Mouse (Mus musculus) inflammation-experienced regulatory T-cells, adult 16 weeks (primary cell): ENCODE data around the gene Olfr605. TPM values are rescaled to one million over a fixed set of nuclear protein-coding genes. Genes with fewer than 3 reads are reported as not detected.

ENCODE experiments used
- polyA plus RNA-seq: library from polyadenylated mRNA; unstranded; fragments of 100-300 nt; shearing (Covaris generic); gene quantifications from one replicate; pipeline ENCODE4 v1.2.1, GENCODE M21; 2017

Gene Olfr605
- not detected for polyA plus RNA-seq

DNA sequence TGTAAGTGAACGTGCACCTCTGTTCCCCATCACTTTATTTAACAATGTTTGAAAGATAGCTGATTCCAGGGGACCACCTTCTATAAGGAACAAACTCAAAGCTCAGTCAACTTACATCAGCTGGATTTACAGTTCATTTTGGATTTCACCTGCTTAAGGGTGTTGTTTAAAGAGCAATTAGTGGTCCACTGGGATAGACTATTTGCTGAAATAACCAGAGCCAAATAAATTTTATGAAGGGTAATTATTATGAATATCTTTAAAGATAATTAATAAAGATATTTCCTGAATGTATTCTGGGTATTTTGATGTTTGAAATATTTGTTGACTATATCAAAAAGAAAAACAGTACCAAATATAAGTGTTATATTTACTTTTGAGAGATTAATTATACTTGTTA, at the start of gene Olfr605:
TSS of gene Olfr605 (minus strand) at position 101 of the 400 bp plus-strand sequence.

DNA sequence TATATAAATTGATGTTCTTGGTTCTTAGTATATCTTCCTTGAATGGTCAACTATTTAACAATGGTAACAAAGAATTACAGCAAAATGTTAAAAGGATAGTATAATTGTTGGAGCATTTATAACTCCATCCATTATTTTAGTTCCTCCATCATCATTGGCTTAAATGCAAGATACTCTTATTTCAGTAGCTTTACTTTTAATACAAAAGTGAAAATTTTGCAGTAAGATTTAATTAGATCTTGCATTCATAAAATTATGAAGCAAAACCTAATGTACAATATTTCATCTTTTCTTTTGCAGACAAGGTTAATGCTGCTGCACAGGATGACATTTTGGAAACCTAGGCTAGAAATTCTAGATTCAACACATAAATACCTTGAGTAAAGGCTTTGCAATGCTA, 24.3 kb upstream of the Olfr605 start, which contains the start of gene Olfr608:
TSS of gene Olfr608 (plus strand) at position 301 of the 400 bp plus-strand sequence.

DNA sequence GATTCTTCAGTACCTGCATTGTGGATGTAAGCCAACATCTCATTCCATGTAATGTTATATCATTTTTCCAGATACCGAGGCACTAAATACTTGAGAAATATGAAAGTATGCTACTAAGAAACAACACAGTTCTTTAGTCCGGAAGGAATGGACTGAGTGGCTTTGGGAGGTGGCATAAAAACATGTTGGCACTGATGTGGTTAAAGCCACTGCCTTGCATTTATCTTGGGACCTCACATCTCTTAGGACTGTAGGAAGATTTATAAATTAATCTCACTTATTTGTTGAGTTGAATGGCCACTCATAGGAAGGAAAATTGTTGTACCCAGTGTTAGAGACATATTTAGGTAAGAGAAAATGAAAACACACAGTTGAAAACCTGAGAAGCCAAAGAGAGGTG, 3.5 kb upstream of the Olfr605 start, which contains the start of gene Olfr606:
TSS of gene Olfr606 (plus strand) at position 301 of the 400 bp plus-strand sequence.

DNA sequence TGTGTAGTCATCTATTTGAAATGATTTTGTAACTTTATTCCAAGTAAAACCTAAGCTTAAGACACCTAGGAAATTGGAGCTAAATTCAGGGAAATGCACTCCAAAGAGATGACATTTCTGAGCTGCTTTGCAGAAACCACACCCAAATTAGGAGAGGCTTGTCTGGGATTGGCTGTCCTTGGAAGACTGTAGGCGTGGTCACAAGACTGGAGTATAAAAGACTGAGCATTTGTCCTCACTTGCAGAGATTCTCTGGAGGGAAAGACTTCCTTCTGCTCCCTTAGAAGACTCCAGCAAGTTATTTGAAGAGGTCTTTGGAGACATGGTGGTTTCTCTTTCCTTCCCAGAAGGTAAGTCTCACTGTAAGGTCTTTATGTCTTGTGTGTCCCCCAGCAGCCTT, 30.5 kb downstream of the Olfr605 start, which contains the start of gene Usp17lc:
TSS of gene Usp17lc (plus strand) at position 301 of the 400 bp plus-strand sequence.

Other genes starting within 250 kb of the Olfr605 start
- gene Olfr593, start 233.6 kb downstream of the Olfr605 start, polyA plus RNA-seq = not detected
- gene Olfr594, start 228.4 kb downstream of the Olfr605 start, polyA plus RNA-seq = not detected
- not detected for gene Usp17ld, start 192.9 kb downstream of the Olfr605 start, polyA plus RNA-seq
- not detected for gene Olfr596, start 139.8 kb downstream of the Olfr605 start, polyA plus RNA-seq
- gene Olfr597, start 129.1 kb downstream of the Olfr605 start, polyA plus RNA-seq = not detected
- gene Olfr598, start 121.9 kb downstream of the Olfr605 start, polyA plus RNA-seq = not detected
- not detected for gene Olfr599, start 109.5 kb downstream of the Olfr605 start, polyA plus RNA-seq
- gene Olfr600, start 95.8 kb downstream of the Olfr605 start, polyA plus RNA-seq = not detected
- not detected for gene Olfr601, start 82.8 kb downstream of the Olfr605 start, polyA plus RNA-seq
- not detected for gene Olfr603, start 59.3 kb downstream of the Olfr605 start, polyA plus RNA-seq
- gene Usp17lc, start 30.4 kb downstream of the Olfr605 start, polyA plus RNA-seq = not detected
- gene Olfr606, start 3.6 kb upstream of the Olfr605 start, polyA plus RNA-seq = not detected
- gene Olfr607, start 18.7 kb upstream of the Olfr605 start, polyA plus RNA-seq = 0.07 TPM
- not detected for gene Olfr608, start 24.4 kb upstream of the Olfr605 start, polyA plus RNA-seq
- not detected for gene Olfr609, start 52.6 kb upstream of the Olfr605 start, polyA plus RNA-seq
- gene Olfr610, start 66.7 kb upstream of the Olfr605 start, polyA plus RNA-seq = not detected
- not detected for gene Olfr611, start 75.4 kb upstream of the Olfr605 start, polyA plus RNA-seq
- not detected for gene Olfr612, start 97.3 kb upstream of the Olfr605 start, polyA plus RNA-seq
- gene Olfr613, start 102.6 kb upstream of the Olfr605 start, polyA plus RNA-seq = not detected
- gene Olfr615, start 110.6 kb upstream of the Olfr605 start, polyA plus RNA-seq = not detected
- gene Olfr616, start 123.7 kb upstream of the Olfr605 start, polyA plus RNA-seq = not detected
- gene Olfr617, start 127.6 kb upstream of the Olfr605 start, polyA plus RNA-seq = not detected
- gene Olfr618, start 144.7 kb upstream of the Olfr605 start, polyA plus RNA-seq = not detected
- gene Olfr619, start 155.1 kb upstream of the Olfr605 start, polyA plus RNA-seq = not detected
- gene Olfr620, start 167.1 kb upstream of the Olfr605 start, polyA plus RNA-seq = not detected
- not detected for gene Olfr622, start 197.3 kb upstream of the Olfr605 start, polyA plus RNA-seq
- gene Olfr623, start 218.3 kb upstream of the Olfr605 start, polyA plus RNA-seq = not detected
- gene Olfr624, start 225.8 kb upstream of the Olfr605 start, polyA plus RNA-seq = not detected
- not detected for gene Olfr625-ps1, start 237.3 kb upstream of the Olfr605 start, polyA plus RNA-seq